12 mouse cellular contexts compared by ENCODE assay signal in genomic region chr19:58043550-58043949, GRCm38 (mm10).
DNase-seq lines count a peak whose midpoint lies in the region; ATAC-seq lines count a peak whose summit lies in the region.
"Had no signal": no experiment of that assay in that cellular context is flagged by ENCODE, and none has a peak within 500 bp of the region (broad histone marks: within the 10 kb centered on the region; RNA-seq: fewer than 3 reads in every experiment).

No protein-coding gene starts in this region.

- no peak overlapping the region for H3K4me3 ChIP-seq in limb, embryonic 13.5 days
- no peak overlapping the region for H3K4me3 ChIP-seq in limb, embryonic 10.5 days
- no peak overlapping the region for H3K4me3 ChIP-seq in liver, embryonic 15.5 days (replicated peaks)
- H3K4me3 ChIP-seq: limb, embryonic 12.5 days; midbrain, embryonic 10.5 days had no signal

- peaks cover 29% of the 10 kb centered on the region for H3K4me1 ChIP-seq in limb, embryonic 13.5 days
- H3K4me1 ChIP-seq in limb, embryonic 10.5 days, result peaks cover 9% of the 10 kb centered on the region
- no peaks in the 10 kb centered on the region for H3K4me1 ChIP-seq in liver, embryonic 15.5 days (replicated peaks)

- no peak for ATAC-seq in limb, embryonic 13.5 days (ENCODE audit: low FRiP score, low read depth)
- peak; percentile 78 for ATAC-seq in liver, embryonic 15.5 days (ENCODE audit: insufficient read depth)
- ATAC-seq: hindbrain, postnatal 0 days had no signal

- no peak for DNase-seq in limb, embryonic 10.5 days (ENCODE audit: low spot score)
- peak; percentile 38 for DNase-seq in Muller cell, postnatal 12 days (ENCODE audit: inconsistent ontology term)
- DNase-seq in fibroblast of lung, adult 2 months (ENCODE audit: low read depth), result peak; percentile 44
- DNase-seq in cerebellum, postnatal 10 days, result no peak
- no peak for DNase-seq in right cerebral cortex, postnatal 36 days (ENCODE audit: low spot score in 2 of 2)
- DNase-seq: adrenal gland, postnatal 25 days; heart, postnatal 10 days had no signal

- peaks cover 11% of the 10 kb centered on the region for H3K36me3 ChIP-seq in limb, embryonic 13.5 days
- no peaks in the 10 kb centered on the region for H3K36me3 ChIP-seq in limb, embryonic 10.5 days
- H3K36me3 ChIP-seq in liver, embryonic 15.5 days (replicated peaks), result no peaks in the 10 kb centered on the region
- H3K36me3 ChIP-seq: midbrain, embryonic 10.5 days had no signal

- H3K4me2 ChIP-seq in limb, embryonic 13.5 days (replicated peaks), result no peak overlapping the region
- H3K4me2 ChIP-seq in liver, embryonic 15.5 days, result peak overlapping the region; percentile 30; the same call in 1 of the 2 replicates
- H3K4me2 ChIP-seq: limb, embryonic 12.5 days had no signal

- no peaks in the 10 kb centered on the region for H3K9me3 ChIP-seq in limb, embryonic 13.5 days
- H3K9me3 ChIP-seq in limb, embryonic 10.5 days (replicated peaks), result no peaks in the 10 kb centered on the region
- no peaks in the 10 kb centered on the region for H3K9me3 ChIP-seq in liver, embryonic 15.5 days (replicated peaks)
- H3K9me3 ChIP-seq: limb, embryonic 12.5 days; midbrain, embryonic 10.5 days had no signal

- H3K27ac ChIP-seq in limb, embryonic 13.5 days, result peak overlapping the region; percentile 22; the same call in 1 of the 2 replicates
- no peak overlapping the region for H3K27ac ChIP-seq in limb, embryonic 10.5 days
- peak overlapping the region; percentile 57 for H3K27ac ChIP-seq in liver, embryonic 15.5 days (replicated peaks)
- H3K27ac ChIP-seq: hindbrain, postnatal 0 days; limb, embryonic 12.5 days; midbrain, embryonic 10.5 days had no signal

- 47% methylated on average over 4 of the region's 4 CpGs for WGBS in limb, embryonic 13.5 days
- 85% methylated on average over 4 of the region's 4 CpGs for WGBS in limb, embryonic 10.5 days
- 57% methylated on average over 4 of the region's 4 CpGs for WGBS in liver, embryonic 15.5 days (ENCODE audit: insufficient replicate concordance)

- no peak overlapping the region for H3K9ac ChIP-seq in limb, embryonic 13.5 days
- H3K9ac ChIP-seq in liver, embryonic 15.5 days, result no peak overlapping the region
- H3K9ac ChIP-seq: limb, embryonic 12.5 days had no signal

- H3K27me3 ChIP-seq in limb, embryonic 13.5 days, result no peaks in the 10 kb centered on the region
- no peaks in the 10 kb centered on the region for H3K27me3 ChIP-seq in limb, embryonic 10.5 days (ENCODE audit: low read depth, poor library complexity, severe bottlenecking)
- no peaks in the 10 kb centered on the region for H3K27me3 ChIP-seq in liver, embryonic 15.5 days
- H3K27me3 ChIP-seq: limb, embryonic 12.5 days had no signal

Comparison
In these comparisons a context has a peak if more than half of its experiments do, and no peak if none do; other contexts are left out.
1. DNase-seq: peak in Muller cell, postnatal 12 days (single experiment) and fibroblast of lung, adult 2 months (single experiment); none in limb, embryonic 10.5 days (single experiment), cerebellum, postnatal 10 days (0 of 2) and right cerebral cortex, postnatal 36 days (0 of 2).